Mouse (Mus musculus) myocyte (in vitro differentiated cells): Measurements from ENCODE around the gene Rab3il1. TPM values are rescaled to one million over a fixed set of nuclear protein-coding genes. Genes with fewer than 3 reads are reported as not detected.

Experiments used
- H3K27me3 ChIP-seq: one replicate; pipeline ENCODE4 v1.6.1; 2011; ENCODE audit not compliant: control insufficient read depth, insufficient read depth, insufficient read length
- H3K36me3 ChIP-seq: one replicate; pipeline ENCODE4 v1.6.1; 2011; ENCODE audit not compliant: control insufficient read depth, insufficient read depth
- H3K4me2 ChIP-seq: one replicate; pipeline ENCODE4 v1.6.1; 2011; ENCODE audit warnings: low read depth, control low read depth
- H3K4me3 ChIP-seq: one replicate; pipeline ENCODE4 v1.5.1; 2011; ENCODE audit warnings: mild to moderate bottlenecking, control low read depth, moderate library complexity
- H3K79me2 ChIP-seq: one replicate; pipeline ENCODE4 v1.6.1; 2011; ENCODE audit not compliant: control insufficient read depth, insufficient read depth
- H3ac ChIP-seq: one replicate; pipeline ENCODE4 v1.6.1; 2011; ENCODE audit not compliant: control insufficient read depth, insufficient read length
- CEBPB ChIP-seq: IDR thresholded peaks from 2 replicates; pipeline ENCODE4 v1.6.1; 2011; ENCODE audit warnings: mild to moderate bottlenecking, moderate library complexity; ENCODE audit not compliant: poor library complexity, insufficient read depth, severe bottlenecking
- E2F4 ChIP-seq: IDR thresholded peaks from one replicate; pipeline ENCODE4 v1.6.1; 2011; ENCODE audit warnings: mild to moderate bottlenecking, control low read depth, moderate library complexity; ENCODE audit not compliant: insufficient read depth
- MAX ChIP-seq: IDR thresholded peaks from one replicate; pipeline ENCODE4 v1.6.1; 2011; ENCODE audit warnings: low read depth, mild to moderate bottlenecking, control low read depth
- MYOD1 ChIP-seq, 3 experiments: IDR thresholded peaks; one replicate each; pipeline ENCODE4 v1.6.1; 2011; ENCODE audit warnings: control low read depth in 2 of 3, low read depth in 2 of 3, mild to moderate bottlenecking in 2 of 3, moderate library complexity in 1 of 3; ENCODE audit not compliant: insufficient read length in 2 of 3, control insufficient read depth in 1 of 3
- MYOG ChIP-seq, 3 experiments: IDR thresholded peaks; one replicate each; pipeline ENCODE4 v1.6.1; 2011; ENCODE audit warnings: control low read depth in 2 of 3, low read depth in 2 of 3, mild to moderate bottlenecking in 2 of 3; ENCODE audit not compliant: insufficient read length in 2 of 3, control insufficient read depth in 1 of 3, insufficient read depth in 1 of 3
- POLR2A ChIP-seq: IDR thresholded peaks from one replicate; pipeline ENCODE4 v1.6.1; 2011; ENCODE audit warnings: low read depth, mild to moderate bottlenecking, control low read depth, moderate library complexity; ENCODE audit not compliant: insufficient read length
- POLR2AphosphoS2 ChIP-seq: IDR thresholded peaks from one replicate; pipeline ENCODE4 v1.6.1; 2011; ENCODE audit warnings: low read depth, control low read depth; ENCODE audit not compliant: insufficient read length
- REST ChIP-seq: IDR thresholded peaks from one replicate; pipeline ENCODE4 v1.6.1; 2011; ENCODE audit warnings: mild to moderate bottlenecking, control low read depth, moderate library complexity; ENCODE audit not compliant: insufficient read depth, insufficient read length
- SRF ChIP-seq: IDR thresholded peaks from one replicate; pipeline ENCODE4 v1.6.1; 2011; ENCODE audit warnings: low read depth; ENCODE audit not compliant: control insufficient read depth, insufficient read length
- TCF12 ChIP-seq: IDR thresholded peaks from one replicate; pipeline ENCODE4 v1.6.1; 2011; ENCODE audit warnings: mild to moderate bottlenecking, control low read depth; ENCODE audit not compliant: poor library complexity, insufficient read depth, severe bottlenecking
- TCF3 ChIP-seq: IDR thresholded peaks from one replicate; pipeline ENCODE4 v1.6.1; 2011; ENCODE audit warnings: low read depth, control low read depth; ENCODE audit not compliant: insufficient read length
- USF1 ChIP-seq: IDR thresholded peaks from one replicate; pipeline ENCODE4 v1.6.1; 2011; ENCODE audit warnings: low read depth, mild to moderate bottlenecking, control low read depth, moderate library complexity
- polyA plus RNA-seq: library from polyadenylated mRNA; unstranded; fragments of >200 nt; fragmentation: generic; extraction: Trizol; gene quantifications from one replicate; pipeline ENCODE4 v1.2.1, GENCODE M21; 2012; ENCODE audit warnings: missing spikeins

Gene Rab3il1
- polyA plus RNA-seq, 1 experiment, result 15.2 TPM

- Histone ChIP-seq H3ac (no peak overlapping the region), H3K36me3 (no peaks in the 10 kb centered on the region), H3K79me2 (no peaks in the 10 kb centered on the region), H3K4me3 (no peak overlapping the region), H3K27me3 (no peaks in the 10 kb centered on the region), H3K4me2 (no peak overlapping the region)
- no peak for TF ChIP-seq E2F4
- TF ChIP-seq TCF3, result no peak
- no peak for TF ChIP-seq MAX
- TF ChIP-seq MYOD1 (IDR thresholded peaks at IDR 0.05; ENCODE audit: control insufficient read depth in 1 of 3, insufficient read length in 2 of 3, low read depth in 2 of 3), result no peak
- TF ChIP-seq POLR2A, result no peak
- no peak for TF ChIP-seq TCF12
- TF ChIP-seq POLR2AphosphoS2, result no peak
- no peak for TF ChIP-seq MYOG (IDR thresholded peaks at IDR 0.05; ENCODE audit: control insufficient read depth in 1 of 3, insufficient read depth in 1 of 3, insufficient read length in 2 of 3, low read depth in 2 of 3)
- no peak for TF ChIP-seq REST
- no peak for TF ChIP-seq USF1
- TF ChIP-seq SRF, result no peak
These were observed 2.6 kb upstream of the Rab3il1 start for GRCm38 (mm10) chr19:9998736-9999486.

GRCm38 (mm10) chr19:10000330-10000729 is 1.1 kb upstream of the Rab3il1 start:
- Histone ChIP-seq H3K36me3 (no peaks in the 10 kb centered on the region), H3ac (no peak overlapping the region), H3K4me2 (no peak overlapping the region), H3K79me2 (no peaks in the 10 kb centered on the region), H3K4me3 (no peak overlapping the region), H3K27me3 (no peaks in the 10 kb centered on the region)
- TF ChIP-seq CEBPB (no peak), MYOD1 (IDR thresholded peaks at IDR 0.05; ENCODE audit: control insufficient read depth in 1 of 3, insufficient read length in 2 of 3, low read depth in 2 of 3) (peak in 1 of 3 experiments; percentile 28)

GRCm38 (mm10) chr19:10003696-10004095 is 2.2 kb downstream of the Rab3il1 start:
- Histone ChIP-seq H3ac (no peak overlapping the region), H3K27me3 (no peaks in the 10 kb centered on the region), H3K4me3 (no peak overlapping the region), H3K36me3 (no peaks in the 10 kb centered on the region), H3K79me2 (no peaks in the 10 kb centered on the region), H3K4me2 (no peak overlapping the region)
- TF ChIP-seq MYOD1 (IDR thresholded peaks at IDR 0.05; ENCODE audit: control insufficient read depth in 1 of 3, insufficient read length in 2 of 3, low read depth in 2 of 3) (no peak), SRF (no peak), CEBPB (no peak), MYOG (IDR thresholded peaks at IDR 0.05; ENCODE audit: control insufficient read depth in 1 of 3, insufficient read depth in 1 of 3, insufficient read length in 2 of 3, low read depth in 2 of 3) (no peak), USF1 (no peak), POLR2A (no peak), REST (no peak), TCF3 (no peak), POLR2AphosphoS2 (no peak)

- TF ChIP-seq TCF3 (no peak), POLR2A (no peak)
- H3K27me3 ChIP-seq, result no peaks in the 10 kb centered on the region
- H3K4me3 ChIP-seq, result no peak overlapping the region
- H3ac ChIP-seq, result no peak overlapping the region
- H3K36me3 ChIP-seq, result no peaks in the 10 kb centered on the region
- H3K79me2 ChIP-seq, result no peaks in the 10 kb centered on the region
- H3K4me2 ChIP-seq, result no peak overlapping the region
These were observed 9.9 kb downstream of the Rab3il1 start for GRCm38 (mm10) chr19:10011408-10011807.

GRCm38 (mm10) chr19:10012827-10013278 is 11.4 kb downstream of the Rab3il1 start:
- H3K4me2 ChIP-seq, result peak overlapping the region; percentile 72
- no peak for TF ChIP-seq MAX
- TF ChIP-seq USF1, result no peak
- peak in 2 of 3 experiments; percentile 37 to 57 for TF ChIP-seq MYOD1 (IDR thresholded peaks at IDR 0.05; ENCODE audit: control insufficient read depth in 1 of 3, insufficient read length in 2 of 3, low read depth in 2 of 3)
- no peak for TF ChIP-seq E2F4
- TF ChIP-seq REST, result no peak

GRCm38 (mm10) chr19:10013348-10013747 is 11.9 kb downstream of the Rab3il1 start:
- no peak overlapping the region for H3K4me3 ChIP-seq
- H3K4me2 ChIP-seq, result peak overlapping the region; percentile 72
- H3ac ChIP-seq, result no peak overlapping the region
- H3K36me3 ChIP-seq, result no peaks in the 10 kb centered on the region
- H3K79me2 ChIP-seq, result no peaks in the 10 kb centered on the region
- H3K27me3 ChIP-seq, result no peaks in the 10 kb centered on the region
- peak in 1 of 3 experiments; percentile 39 for TF ChIP-seq MYOG (IDR thresholded peaks at IDR 0.05; ENCODE audit: control insufficient read depth in 1 of 3, insufficient read depth in 1 of 3, insufficient read length in 2 of 3, low read depth in 2 of 3)
- no peak for TF ChIP-seq USF1
- peak in 1 of 3 experiments; percentile 44 for TF ChIP-seq MYOD1 (IDR thresholded peaks at IDR 0.05; ENCODE audit: control insufficient read depth in 1 of 3, insufficient read length in 2 of 3, low read depth in 2 of 3)

More at GRCm38 (mm10) chr19:10012827-10013278, 11.4 kb downstream of the Rab3il1 start:
- no peaks in the 10 kb centered on the region for H3K27me3 ChIP-seq
- H3K79me2 ChIP-seq, result no peaks in the 10 kb centered on the region
- no peaks in the 10 kb centered on the region for H3K36me3 ChIP-seq
- no peak overlapping the region for H3K4me3 ChIP-seq
- H3ac ChIP-seq, result no peak overlapping the region
